Mouse (Mus musculus) thymus, adult 2 months (tissue): ENCODE data around the gene Map7d3.

Experiments used
- CTCF ChIP-seq: fragments of 200-500 bp; IDR thresholded peaks from 2 replicates; pipeline ENCODE4 v1.5.1; 2012; ENCODE audit warnings: mild to moderate bottlenecking, control low read depth, low read length, moderate library complexity, borderline replicate concordance; ENCODE audit not compliant: control insufficient read depth, poor library complexity, insufficient read depth; ENCODE audit errors: extremely low read depth
- POLR2A ChIP-seq: fragments of 200-500 bp; IDR thresholded peaks from 2 replicates; pipeline ENCODE4 v1.6.1; 2012; ENCODE audit warnings: mild to moderate bottlenecking, low read length, control low read depth, moderate library complexity; ENCODE audit not compliant: control insufficient read depth, poor library complexity, insufficient read depth; ENCODE audit errors: extremely low read depth

DNA sequence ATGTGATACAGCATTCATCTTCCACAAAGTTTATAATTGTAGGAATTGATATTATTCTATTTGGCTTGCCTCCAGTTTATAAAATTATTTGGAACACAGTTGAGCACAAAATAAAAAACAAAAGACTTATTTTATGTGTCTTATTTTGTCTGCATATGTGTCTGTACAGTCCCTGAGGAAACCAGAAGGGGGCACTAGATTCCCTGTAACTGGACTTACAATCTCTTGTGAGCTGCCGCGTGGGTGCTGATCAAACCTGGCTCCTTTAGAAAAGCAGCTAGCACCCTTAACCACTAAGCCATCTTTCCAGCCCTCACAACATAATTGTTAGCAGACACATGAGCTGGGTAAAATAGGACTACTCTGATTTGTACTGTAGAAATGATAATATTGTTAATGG is 66.5 kb downstream of the Map7d3 start:
- no peak for TF ChIP-seq CTCF
- no peak for TF ChIP-seq POLR2A
